Mouse (Mus musculus) cerebellum, adult (tissue): ENCODE data around the gene Dhx32.
A peak's percentile ranks its signal among the peaks of the same experiment; 100 is the strongest.

ENCODE experiments used
- ATAC-seq: cut with Nextera tagmentation; 2 replicates; pipeline ENCODE4 v1.9.2; 2017; ENCODE audit warnings: mild to moderate bottlenecking, moderate library complexity, mixed read lengths; ENCODE audit not compliant: insufficient number of reproducible peaks, low FRiP score, low TSS enrichment

Dhx32 gene

DNA sequence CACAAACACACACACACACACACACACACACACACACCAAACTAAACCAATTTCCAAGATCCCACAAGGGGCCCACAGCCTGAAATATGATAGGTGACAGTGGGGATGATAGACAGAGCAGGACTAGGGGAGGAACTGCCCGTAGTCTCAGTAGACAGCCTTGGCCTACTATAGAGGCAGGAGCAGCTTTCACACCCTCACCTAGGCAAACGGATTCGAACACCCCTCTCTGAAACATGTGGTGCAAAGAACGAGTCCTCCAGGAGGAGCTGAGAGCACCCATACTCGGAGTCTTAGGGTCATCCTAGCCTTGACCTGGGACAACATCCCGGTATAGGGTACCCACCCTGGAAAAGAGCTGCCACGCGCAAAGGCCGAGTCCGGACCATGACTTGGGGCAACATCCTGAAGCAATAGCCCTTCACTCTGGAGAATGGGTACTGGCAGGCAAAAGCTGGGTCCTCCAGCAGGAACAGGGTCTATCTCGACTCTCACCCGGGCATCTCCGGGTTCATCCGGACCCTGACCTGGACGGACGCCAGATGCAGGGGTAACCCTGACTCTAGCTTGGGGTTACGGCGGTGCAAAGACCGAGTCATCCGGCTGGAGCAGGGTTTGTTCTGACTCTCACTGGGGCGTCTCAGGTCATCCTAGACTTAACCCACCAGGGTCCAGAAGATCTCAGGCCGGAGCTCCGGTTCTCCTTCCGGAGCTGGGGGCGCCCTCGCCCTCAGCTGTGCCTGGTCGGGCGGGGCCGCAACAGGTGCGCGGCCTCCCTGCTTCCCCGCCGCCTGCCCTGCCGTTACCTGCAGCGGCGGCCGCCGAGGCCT is 6.5 kb downstream of the Dhx32 start:
- ATAC-seq = peak; percentile 71

DNA sequence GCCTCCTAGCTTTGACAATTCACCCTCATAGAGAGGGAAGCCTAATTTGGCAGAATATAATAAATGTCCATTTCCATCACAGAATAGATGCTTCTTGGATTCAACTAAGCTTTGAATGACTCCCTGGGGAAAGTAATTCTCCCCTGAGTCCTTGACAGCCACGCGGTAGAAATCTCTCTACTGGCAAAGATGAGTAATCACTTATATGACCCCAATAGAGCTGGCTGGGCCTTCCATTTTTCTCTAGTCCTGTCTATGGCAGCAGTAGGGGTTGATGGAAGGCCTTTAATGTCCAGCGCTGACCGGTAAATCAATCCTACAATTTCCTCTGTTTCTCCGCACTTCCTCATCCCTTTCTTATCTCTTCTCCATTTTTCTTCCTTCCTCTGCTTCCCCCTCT is 7.3 kb downstream of the Dhx32 start:
- ATAC-seq = no peak

DNA sequence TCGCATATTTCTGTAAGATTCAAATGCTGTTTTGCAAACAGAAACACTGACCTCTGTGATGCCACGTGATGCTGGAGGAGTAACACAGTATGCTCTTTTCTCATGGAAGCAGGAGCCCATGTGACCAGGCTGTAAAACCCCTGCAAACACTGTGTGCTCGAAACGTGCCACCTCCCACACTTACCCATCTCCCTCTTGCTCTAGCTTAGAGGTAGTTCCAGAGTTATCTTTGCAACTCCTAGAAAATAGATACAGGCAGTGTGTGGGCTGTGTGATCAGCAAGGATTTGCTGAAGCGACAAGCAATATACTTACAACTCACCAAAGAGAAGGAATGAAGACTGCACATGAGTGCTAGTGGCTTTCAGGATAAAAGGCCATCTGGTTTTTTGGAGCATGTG is 14.0 kb downstream of the Dhx32 start:
- ATAC-seq = no peak

DNA sequence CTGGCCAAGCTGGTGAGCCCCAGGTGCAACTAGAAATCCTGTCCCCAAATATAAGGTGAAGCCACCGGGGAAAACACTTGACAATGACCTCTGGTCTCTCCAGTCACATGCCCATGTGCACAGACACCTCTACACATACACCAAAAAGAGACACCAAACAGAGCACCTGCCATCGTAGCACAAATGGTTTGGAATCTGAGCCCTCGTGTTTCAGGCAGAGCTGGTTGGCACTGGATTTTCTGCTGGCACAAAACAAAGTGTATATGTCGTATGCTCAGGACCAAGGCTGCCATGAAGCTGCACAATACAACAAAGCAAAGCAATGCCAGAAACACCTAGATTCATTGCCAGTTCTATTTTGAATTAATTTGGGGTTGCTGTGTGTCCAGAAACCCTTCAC is 14.5 kb downstream of the Dhx32 start:
- no peak for ATAC-seq

DNA sequence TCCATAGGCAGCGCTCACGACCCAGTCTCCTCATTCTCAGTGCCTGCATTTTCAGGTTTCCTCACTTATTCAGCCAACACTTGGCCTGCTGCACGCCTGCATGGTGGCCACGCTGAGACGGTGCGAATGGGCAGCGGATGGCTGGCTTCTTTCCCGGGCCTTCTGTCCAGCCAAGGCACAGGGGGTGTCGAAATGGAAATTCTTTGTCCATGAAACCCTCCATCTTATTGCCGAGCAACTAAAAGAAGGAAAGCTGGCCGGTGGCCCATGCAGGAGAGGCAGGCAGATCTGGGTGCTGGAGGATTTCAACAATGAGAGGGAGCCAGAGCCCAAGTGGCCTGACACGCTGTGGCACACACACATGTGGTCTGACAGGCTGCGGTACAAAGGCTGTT is 16.7 kb downstream of the Dhx32 start:
- ATAC-seq = peak; percentile 77; the same call in 1 of the 2 replicates

DNA sequence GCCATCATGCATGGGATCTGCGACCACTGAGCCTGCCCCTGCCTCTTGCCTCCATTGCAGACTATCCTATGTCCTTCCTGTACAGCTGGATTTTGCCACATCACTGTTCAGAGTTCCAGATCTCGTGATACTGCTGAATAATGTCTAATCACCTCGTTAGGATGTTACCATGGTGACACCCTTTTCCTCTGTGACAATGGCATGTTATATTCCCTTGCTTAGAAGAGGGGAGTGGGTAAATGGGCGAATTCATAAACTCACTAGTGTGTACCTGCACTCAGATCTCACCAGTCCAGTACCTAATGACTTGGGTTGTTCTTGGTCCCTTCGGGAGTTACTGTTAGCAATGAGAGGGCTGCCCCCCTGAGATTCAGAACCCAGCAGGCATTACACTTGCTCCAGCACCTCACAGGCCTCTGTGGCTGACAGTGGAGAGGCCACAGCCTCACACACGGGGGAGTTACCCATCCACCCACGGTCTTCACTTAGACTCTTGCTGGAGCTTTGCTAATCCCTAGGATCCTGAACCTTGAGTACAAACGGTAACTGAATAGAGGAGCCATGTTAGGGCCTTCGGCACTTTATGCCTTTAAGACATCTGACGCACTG is 17.2 kb downstream of the Dhx32 start:
- ATAC-seq = 0 out of 2 replicates have a peak, but pooled peaks have one; percentile 17

DNA sequence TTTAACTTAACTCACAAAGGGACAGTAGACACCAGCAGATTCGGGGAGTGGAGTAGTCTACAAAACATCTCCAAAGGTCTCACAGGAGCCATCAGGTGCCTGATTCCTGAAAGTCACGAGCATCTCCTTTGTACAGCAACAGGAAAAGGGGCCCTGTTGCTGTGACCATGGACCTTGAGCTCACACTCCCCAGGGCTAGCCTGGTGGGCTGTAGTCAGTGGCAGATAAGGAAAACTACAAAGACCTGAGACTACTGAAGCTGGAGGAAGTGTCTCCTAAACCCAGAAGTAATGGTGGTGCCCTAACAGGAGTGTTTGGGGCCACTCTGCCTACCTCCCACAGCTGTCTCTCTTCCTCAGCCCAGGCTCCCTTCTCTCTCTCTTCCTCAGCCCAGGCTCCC is 18.1 kb downstream of the Dhx32 start:
- no peak for ATAC-seq

DNA sequence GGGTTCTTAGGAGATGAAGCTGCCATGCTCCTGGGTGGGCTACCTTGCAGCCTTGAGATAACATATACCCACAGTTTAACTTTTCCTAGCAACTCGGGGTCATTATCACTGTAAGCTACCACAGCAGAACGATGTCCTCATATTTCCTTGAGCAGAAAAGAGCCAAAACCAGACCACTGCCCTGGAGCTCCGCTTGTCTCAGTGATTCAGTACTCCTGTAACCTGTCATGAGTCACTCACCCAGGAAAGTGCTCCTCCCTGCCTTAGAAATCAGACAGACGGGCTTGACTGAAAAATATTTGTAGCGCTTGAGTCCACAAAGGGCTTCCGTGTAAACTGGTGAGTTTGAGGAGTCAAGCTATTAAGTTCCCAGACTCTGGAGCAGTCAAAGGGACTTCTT is 19.8 kb downstream of the Dhx32 start:
- ATAC-seq = no peak

DNA sequence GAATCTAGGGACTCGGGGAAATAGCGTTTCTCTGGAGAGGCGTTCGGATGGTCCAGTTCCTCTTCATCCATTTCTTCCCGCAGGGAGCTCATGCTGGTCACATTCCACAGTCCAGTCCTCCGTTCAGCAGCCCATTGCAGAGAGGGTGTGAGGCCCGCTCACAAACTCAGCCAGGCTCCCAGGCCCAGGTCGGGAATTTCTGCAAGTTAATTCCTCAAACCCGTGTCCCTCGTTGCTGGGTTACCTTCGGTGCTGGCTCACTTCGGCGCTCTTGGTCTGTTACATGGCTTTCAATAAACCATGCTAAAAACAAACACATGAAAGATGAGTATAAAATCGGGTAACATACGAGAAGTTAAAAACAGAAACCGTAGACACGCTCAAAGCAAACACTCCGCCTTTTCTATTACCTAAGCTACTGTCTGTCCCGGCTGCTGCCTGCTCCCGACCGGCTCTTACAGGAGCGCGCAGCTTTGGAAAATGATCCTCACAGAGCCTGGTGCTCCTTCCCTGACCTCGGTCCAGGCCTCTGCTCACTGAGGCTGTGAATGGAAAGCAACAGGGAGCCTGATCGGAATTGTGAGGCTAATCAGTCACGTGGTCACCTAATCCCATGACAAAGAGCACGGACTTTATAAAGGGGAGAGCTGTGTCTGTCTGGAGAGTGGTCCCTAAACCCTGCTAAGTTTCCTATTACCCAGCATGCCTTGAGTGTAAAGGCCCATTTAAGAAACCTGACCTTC is 22.7 kb downstream of the Dhx32 start:
- no peak for ATAC-seq

DNA sequence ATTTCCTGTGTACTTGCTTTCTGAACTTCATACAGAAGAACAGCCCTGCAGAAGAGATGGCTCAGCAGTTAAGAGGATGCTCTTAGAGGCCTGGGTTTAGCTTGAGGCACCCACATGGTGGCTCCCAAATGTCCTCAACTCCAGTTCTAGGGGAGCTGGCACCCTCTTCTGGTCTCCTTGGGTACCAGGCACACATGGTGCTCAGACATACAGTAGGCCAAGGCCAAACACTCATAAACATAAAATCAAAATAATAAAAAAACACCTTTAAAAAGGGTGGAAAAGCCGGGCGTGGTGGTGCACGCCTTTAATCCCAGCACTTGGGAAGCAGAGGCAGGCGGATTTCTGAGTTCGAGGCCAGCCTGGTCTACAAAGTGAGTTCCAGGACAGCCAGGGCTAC is 23.8 kb downstream of the Dhx32 start:
- ATAC-seq = no peak

DNA sequence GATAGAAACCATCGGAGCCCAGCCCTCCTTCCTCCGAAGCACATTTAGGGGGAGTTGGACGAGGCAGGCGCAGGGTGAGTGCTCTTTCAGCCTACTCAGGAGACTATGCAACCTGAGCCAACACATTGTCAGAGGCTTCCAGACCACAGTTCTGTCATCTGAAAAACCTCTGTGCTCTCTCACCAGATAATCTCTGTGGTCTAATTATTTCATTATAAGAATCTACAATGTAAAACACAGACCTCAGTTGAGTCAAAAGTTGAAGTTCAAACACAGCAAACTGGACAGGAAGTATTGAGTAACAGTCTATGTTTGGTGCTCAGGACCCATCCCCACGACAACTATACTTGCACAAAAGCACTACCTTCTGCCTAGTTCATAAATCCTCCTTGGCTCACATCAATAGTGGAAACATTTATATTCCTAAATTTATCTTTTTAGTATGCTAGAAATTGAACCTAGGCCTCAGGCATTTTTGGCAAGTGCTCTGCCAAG is 24.5 kb downstream of the Dhx32 start:
- no peak for ATAC-seq

DNA sequence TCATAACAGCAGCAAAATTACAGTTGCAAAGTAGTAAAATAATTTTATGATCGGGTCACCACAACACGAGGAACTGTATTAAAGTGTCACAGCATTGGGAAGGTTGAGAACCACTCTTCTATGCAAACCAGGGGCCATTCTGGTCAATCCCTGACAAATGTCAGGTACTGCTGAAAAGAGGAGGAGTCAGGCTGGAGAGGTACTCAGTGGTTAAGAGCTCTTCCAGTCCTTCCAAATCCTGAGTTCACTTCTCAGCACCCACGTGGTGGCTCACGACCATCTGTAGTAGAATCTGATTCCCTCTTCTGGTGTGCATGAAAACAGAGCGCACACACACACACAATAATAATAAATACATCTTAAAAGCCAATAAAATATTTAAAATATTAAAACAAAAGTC is 31.4 kb downstream of the Dhx32 start:
- ATAC-seq = no peak

DNA sequence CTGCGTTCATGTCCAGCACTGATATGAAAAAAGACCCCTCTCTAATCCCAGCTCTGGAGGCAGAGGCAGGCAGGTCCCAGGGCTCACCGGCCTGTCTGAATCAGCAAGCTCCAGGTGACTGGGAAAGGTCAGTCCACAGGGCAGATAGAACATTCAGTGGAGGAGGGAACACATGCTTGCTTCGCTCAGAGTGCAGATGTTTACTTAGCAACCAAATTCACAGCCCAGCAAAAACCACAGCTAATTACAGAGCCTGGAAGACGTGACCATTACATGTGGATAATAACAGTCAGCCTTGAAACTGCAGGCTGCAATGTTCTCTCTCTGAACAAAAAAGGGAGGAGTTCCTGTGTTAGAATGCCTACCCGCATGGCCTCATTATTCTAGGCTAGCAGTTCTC is 31.9 kb downstream of the Dhx32 start:
- ATAC-seq = no peak

DNA sequence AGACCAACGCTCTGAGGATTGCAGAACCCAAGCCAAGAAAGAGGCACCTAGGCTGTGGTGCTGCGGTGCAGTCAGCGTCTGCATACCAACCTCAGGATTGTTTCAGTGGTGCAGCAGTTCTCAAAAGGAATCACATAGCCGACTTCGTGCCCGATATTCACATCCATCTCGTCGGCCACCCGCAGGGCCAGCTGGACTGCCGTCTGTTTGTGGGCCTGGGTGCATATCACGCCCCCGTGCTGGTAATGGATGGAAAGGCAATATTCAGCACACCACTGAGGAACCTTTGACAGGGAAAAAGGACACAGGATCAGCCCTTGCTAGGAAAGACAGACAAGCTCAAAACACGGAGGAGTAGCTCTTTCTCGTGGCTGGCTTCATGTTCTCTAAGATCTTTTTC is 33.8 kb downstream of the Dhx32 start:
- ATAC-seq = no peak

DNA sequence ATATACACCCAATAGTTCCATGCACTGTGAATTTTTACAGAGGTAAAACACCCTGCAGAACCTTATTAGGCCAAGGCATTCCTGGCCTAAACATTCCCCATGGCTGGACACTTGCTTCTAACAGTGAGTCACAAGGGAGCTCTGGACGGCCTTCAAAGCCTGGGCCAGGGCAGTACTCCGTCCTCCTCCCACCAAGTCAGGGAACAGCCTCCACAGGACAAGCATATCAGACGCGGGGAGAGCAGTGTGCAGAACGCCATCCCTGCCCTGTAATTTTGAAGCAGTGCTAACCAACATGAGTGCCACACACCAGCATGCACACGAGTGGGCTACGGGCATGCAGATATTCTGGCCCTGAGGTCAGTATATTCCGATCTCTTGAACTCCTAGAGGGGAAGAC is 35.2 kb downstream of the Dhx32 start:
- ATAC-seq = no peak

DNA sequence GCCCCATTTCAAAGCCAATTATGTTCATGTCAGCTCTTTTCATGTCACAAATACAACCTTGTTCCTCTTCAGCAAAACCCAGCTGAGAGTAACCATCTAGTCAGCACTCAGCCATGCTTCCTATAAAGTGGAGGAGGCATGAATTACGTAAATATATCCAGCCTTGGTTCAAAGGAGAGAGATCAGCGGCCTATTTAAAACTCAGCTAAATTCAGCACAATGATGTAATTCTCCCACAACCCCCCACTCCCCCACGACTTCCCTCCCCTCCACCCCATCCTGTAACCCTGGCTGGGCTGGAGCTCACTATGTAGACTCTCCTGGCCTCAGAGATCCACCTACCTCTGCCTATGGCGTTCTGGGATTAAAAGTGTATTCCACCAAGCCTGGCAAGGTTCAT is 37.8 kb downstream of the Dhx32 start:
- ATAC-seq = no peak

DNA sequence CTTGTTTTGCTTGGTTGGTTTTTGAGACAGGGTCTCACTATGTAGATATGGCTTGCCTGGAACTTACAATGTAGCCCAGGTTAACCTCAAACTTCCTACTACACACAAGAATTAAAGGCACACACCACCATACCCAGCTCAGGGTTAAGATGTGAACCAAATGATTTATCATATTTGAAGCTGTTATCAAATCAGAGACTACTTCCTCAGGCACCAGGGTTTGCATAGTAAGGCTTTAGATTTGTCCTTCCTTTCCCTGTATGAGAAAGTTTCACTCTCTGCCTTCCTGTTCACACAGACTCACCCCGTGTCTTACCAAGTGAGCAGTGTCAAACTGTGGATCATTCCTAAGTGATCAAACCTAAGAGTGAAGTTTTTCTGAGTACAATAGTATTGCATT is 38.3 kb downstream of the Dhx32 start:
- no peak for ATAC-seq

DNA sequence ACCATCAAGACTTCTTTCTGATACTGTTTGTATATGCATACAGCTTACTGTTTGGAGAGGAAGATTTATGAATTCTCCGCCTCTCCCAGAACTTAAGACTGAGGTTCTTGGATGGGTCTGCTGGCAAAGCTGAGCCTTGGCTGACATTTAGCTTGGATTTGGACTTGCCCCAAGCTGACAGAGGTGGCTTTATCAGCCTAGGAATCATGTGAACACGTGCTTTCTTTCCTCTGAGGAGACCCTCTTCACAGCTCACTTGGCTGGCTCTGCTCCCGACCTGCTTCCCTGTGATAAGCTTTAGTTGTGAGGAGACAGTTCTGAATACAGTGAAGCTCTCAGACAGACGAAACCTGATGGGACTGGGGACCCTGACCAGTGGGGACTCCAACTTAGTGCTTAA is 38.9 kb downstream of the Dhx32 start:
- no peak for ATAC-seq

DNA sequence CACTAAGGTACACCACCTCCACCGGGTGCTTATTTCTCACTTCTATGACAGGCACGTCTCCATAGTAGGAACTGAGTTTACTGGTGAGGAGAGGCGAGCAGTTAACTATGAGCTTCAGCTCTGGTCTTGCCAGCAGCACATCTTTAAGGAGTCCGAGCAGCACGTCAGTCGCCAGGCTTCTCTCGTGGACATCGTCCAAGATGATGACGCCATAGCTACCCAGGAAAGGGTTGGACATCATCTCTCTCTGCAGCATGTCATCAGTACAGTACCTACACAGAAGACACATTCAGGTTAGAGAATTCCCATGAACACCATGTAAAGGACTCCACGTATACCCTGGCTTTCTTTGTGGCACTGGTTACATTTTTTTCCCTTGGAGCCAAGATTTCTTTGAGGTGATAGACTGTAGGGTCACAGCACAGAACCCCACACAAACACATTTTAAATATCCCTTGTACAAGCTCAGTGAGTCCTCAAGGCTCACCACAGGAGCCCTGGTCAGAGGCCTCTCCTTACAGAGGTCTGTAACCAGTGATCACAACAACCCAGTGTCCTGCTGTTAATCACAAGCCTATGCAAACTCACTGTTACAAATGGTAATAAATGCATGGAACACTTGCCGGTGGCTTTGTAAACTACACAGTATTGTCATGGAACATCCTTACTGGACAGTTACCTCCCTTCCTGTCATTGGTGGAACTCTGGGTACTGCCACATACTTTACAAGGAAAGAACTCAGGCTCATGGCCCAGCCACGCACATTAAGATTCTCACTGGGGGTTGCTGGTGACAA is 39.8 kb downstream of the Dhx32 start:
- ATAC-seq = no peak

DNA sequence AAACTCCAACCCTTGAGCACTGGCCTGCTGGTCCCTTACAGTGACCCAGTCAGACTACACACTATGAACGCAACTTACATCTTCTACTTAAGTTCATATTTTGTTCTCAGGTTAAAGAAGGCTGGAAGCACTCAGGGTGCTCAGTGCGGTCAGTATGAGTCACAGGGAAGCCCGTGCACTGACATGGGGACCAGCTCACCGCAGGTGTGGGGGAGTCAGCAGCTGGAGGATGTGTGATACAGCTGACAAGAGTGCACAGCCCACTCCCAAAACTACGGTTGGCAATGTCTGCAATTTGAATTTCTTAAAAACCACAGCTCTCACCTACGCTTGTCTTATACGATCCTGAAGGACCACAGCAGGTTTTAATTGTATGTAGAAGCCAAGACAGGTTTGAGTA is 42.0 kb downstream of the Dhx32 start:
- no peak for ATAC-seq
